Mouse (Mus musculus) heart, embryonic 14.5 days (tissue): ENCODE results near the gene Fbxo2. TPM values are rescaled to one million over a fixed set of nuclear protein-coding genes. Genes with fewer than 3 reads are reported as not detected.

Source experiments
- ATAC-seq: fragments of 200-750 bp; cut with Nextera tagmentation; 2 replicates; pipeline ENCODE4 v1.8.0; 2017; ENCODE audit warnings: low read depth, moderate TSS enrichment; ENCODE audit not compliant: insufficient number of reproducible peaks, insufficient read depth, low FRiP score
- H3K27ac ChIP-seq, 2 experiments: fragments of 200-500 bp in 1 of 2; fragments of 300-500 bp in 1 of 2; sonication (generic) in 1 of 2; replicated peaks in 1 of 2; 2 replicates each; pipeline ENCODE4 v1.5.1; 2012 to 2014; ENCODE audit warnings: low read depth in 2 of 2, low read length in 2 of 2, control low read depth in 1 of 2, mild to moderate bottlenecking in 1 of 2, mixed read lengths in 1 of 2; ENCODE audit not compliant: control insufficient read depth in 1 of 2, insufficient read depth in 1 of 2
- H3K27me3 ChIP-seq: fragments of 300-500 bp; sonication (generic); 2 replicates; pipeline ENCODE4 v1.6.1; 2014; ENCODE audit warnings: mild to moderate bottlenecking, low read length, control low read depth; ENCODE audit not compliant: control insufficient read depth, insufficient read depth
- H3K36me3 ChIP-seq: fragments of 300-500 bp; sonication (generic); 2 replicates; pipeline ENCODE4 v1.6.1; 2014; ENCODE audit warnings: mild to moderate bottlenecking, control low read depth, low read length, mixed read lengths; ENCODE audit not compliant: control insufficient read depth, insufficient read depth
- H3K4me1 ChIP-seq, 2 experiments: fragments of 200-500 bp in 1 of 2; fragments of 300-500 bp in 1 of 2; sonication (generic) in 1 of 2; 2 replicates each; pipeline ENCODE4 v1.6.1; 2012 to 2014; ENCODE audit warnings: low read length in 2 of 2, control low read depth in 1 of 2, mixed read lengths in 1 of 2; ENCODE audit not compliant: control insufficient read depth in 2 of 2, insufficient read depth in 2 of 2
- H3K4me2 ChIP-seq: fragments of 300-500 bp; sonication (generic); 2 replicates; pipeline ENCODE4 v1.6.1; 2014; ENCODE audit warnings: mild to moderate bottlenecking, low read length
- H3K4me3 ChIP-seq, 2 experiments: fragments of 200-500 bp in 1 of 2; fragments of 300-500 bp in 1 of 2; sonication (generic) in 1 of 2; 2 replicates each; pipeline ENCODE4 v1.5.1; 2012 to 2014; ENCODE audit warnings: low read length in 2 of 2, mild to moderate bottlenecking in 2 of 2, control low read depth in 1 of 2, low read depth in 1 of 2, moderate library complexity in 1 of 2; ENCODE audit not compliant: control insufficient read depth in 1 of 2, insufficient read depth in 1 of 2
- H3K9ac ChIP-seq: fragments of 300-500 bp; sonication (generic); 2 replicates; pipeline ENCODE4 v1.6.1; 2014; ENCODE audit warnings: mild to moderate bottlenecking, low read length
- H3K9me3 ChIP-seq: fragments of 300-500 bp; sonication (generic); 2 replicates; pipeline ENCODE4 v1.6.1; 2016; ENCODE audit warnings: low read length, control low read depth; ENCODE audit not compliant: control insufficient read depth
- whole genome bisulfite sequencing: fragments of 180-500 bp; shearing (Covaris S2); extraction: QIAGEN DNeasy Blood & Tissue Kit; methylation state at CpG from one replicate; pipeline ENCODE4 v1.1.7; 2014; 5-methylcytosine and 5-hydroxymethylcytosine counted together
- polyA plus RNA-seq: library from polyadenylated mRNA; unstranded; fragments of >200 nt; fragmentation: Nextera tagmentation; extraction: Ambion mirVana; gene quantifications from 2 replicates; pipeline ENCODE4 v1.2.1, GENCODE M21; 2014

Fbxo2 gene
- polyA plus RNA-seq, 1 experiment from 2014 or later, result not detected

GRCm38 (mm10) chr4:148194400-148194799 lies 34.0 kb downstream of the Fbxo2 start:
- Histone ChIP-seq H3K27ac (no peak overlapping the region), H3K9me3 (no peaks in the 10 kb centered on the region), H3K4me2 (no peak overlapping the region), H3K4me1 (no peaks in the 10 kb centered on the region), H3K9ac (no peak overlapping the region), H3K36me3 (no peaks in the 10 kb centered on the region), H3K4me3 (no peak overlapping the region), H3K27me3 (no peaks in the 10 kb centered on the region; the same call in 1 of the 2 replicates)
- no peak; the same call in 1 of the 2 replicates for ATAC-seq

DNA sequence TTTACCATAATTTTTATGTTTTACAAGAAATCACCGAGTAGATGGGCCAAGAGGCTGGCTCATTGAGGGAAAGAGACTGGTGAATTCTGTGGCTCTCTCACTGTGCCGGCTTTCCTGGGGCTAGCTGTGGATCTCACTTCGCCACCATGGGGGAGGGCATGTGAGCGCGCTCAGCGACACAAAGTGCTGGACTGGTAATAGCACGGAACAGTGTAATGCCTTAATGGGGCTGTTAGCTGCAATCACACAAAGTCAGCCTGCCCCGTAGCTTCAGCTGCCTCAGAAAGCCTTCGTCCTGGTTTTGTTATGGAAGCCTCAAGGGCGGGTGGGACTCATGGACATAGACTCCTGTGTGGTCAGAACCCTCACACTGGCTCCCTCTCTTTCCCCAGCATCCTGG lies 38.3 kb downstream of the Fbxo2 start:
- Histone ChIP-seq H3K4me3 (no peak overlapping the region), H3K9me3 (no peaks in the 10 kb centered on the region), H3K27me3 (no peaks in the 10 kb centered on the region; the same call in 1 of the 2 replicates), H3K9ac (no peak overlapping the region), H3K4me1 (no peaks in the 10 kb centered on the region), H3K27ac (no peak overlapping the region), H3K36me3 (no peaks in the 10 kb centered on the region), H3K4me2 (no peak overlapping the region)
- no peak for ATAC-seq
- 46% methylated on average over 10 of the region's 10 CpGs for WGBS

- Histone ChIP-seq H3K4me3 (no peak overlapping the region), H3K27me3 (no peaks in the 10 kb centered on the region; the same call in 1 of the 2 replicates), H3K9ac (no peak overlapping the region), H3K36me3 (no peaks in the 10 kb centered on the region), H3K4me1 (no peaks in the 10 kb centered on the region), H3K4me2 (no peak overlapping the region), H3K9me3 (no peaks in the 10 kb centered on the region), H3K27ac (no peak overlapping the region)
- ATAC-seq, result no peak
- 80% methylated on average over 2 of the region's 2 CpGs for WGBS
These were observed 43.1 kb downstream of the Fbxo2 start for GRCm38 (mm10) chr4:148203557-148203956.

DNA sequence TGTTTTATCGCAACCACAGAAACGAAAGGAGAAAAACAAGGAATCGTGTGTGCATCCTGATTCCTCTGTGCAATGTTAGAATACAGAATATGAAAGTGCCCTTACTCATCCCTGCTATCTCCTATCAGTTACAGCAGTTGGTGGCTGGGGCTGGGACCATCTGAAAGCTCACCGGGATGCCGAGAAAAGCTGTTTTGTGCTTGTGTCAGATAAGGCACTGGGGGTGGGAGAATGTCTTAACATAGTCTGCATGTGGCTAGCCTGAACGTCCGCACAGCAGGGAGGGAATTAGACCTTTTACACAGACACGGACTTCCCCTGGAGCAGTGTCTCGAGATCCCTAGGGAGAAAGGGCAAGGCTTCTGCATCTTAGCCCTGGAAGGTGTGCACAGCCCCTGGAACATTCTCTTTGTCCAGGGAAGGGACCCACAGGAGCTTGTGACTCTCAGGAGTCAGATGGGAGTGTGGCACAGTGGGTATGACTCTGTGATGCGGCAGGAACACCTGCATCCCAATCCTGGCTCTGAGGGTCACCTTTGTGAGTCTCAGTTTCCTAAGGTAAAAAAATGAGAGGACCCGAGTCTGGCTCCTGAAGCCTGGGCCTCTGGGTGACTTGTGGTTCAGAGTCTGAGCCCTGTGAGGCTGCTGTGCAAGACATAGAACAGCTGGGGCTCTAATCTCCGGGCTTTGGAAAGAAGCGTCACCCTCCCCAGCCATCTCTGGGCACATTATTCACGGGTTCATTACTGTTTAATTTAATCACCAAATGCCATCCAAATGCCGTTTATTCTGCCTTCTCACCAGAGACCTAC lies 43.8 kb downstream of the Fbxo2 start:
- 0 out of 2 replicates have a peak, but pooled peaks have one; percentile 47 for ATAC-seq
- Histone ChIP-seq H3K9ac (no peak overlapping the region), H3K36me3 (no peaks in the 10 kb centered on the region), H3K4me2 (no peak overlapping the region), H3K27me3 (no peaks in the 10 kb centered on the region; the same call in 1 of the 2 replicates), H3K27ac (no peak overlapping the region), H3K4me1 (no peaks in the 10 kb centered on the region), H3K9me3 (no peaks in the 10 kb centered on the region), H3K4me3 (no peak overlapping the region)
- 45% methylated on average over 15 of the region's 15 CpGs for WGBS

DNA sequence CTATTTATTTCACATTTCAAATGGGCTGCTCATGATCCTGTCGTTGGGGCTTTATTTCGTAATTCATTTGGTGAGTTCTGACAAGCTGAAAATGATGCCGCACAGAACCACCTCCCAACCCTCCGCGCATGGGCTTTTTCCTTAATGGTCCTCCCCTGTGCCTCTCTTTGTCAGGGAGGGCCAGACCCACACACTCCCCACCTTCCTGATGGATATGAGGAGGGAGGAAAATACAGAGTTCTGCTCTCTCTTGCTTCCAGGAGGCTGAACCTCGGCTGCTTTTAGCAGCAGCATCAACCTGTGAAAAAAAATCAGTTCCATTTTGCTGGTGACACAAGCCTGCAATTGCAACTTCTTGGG lies 44.4 kb downstream of the Fbxo2 start:
- Histone ChIP-seq H3K36me3 (no peaks in the 10 kb centered on the region), H3K9ac (no peak overlapping the region), H3K4me1 (no peaks in the 10 kb centered on the region), H3K4me3 (no peak overlapping the region), H3K9me3 (no peaks in the 10 kb centered on the region), H3K27ac (no peak overlapping the region), H3K27me3 (no peaks in the 10 kb centered on the region; the same call in 1 of the 2 replicates), H3K4me2 (no peak overlapping the region)
- 54% methylated on average over 6 of the region's 6 CpGs for WGBS
- no peak for ATAC-seq

GRCm38 (mm10) chr4:148214460-148215136 lies 54.2 kb downstream of the Fbxo2 start:
- H3K36me3 ChIP-seq, result no peaks in the 10 kb centered on the region
- H3K27me3 ChIP-seq, result peaks cover 35% of the 10 kb centered on the region
- no peak overlapping the region for H3K4me2 ChIP-seq
- H3K4me3 ChIP-seq, result no peak overlapping the region
- no peak overlapping the region for H3K9ac ChIP-seq
- ATAC-seq, result no peak
- H3K4me1 ChIP-seq, result no peaks in the 10 kb centered on the region
- no peaks in the 10 kb centered on the region for H3K9me3 ChIP-seq
- no peak overlapping the region for H3K27ac ChIP-seq
- 42% methylated on average over 5 of the region's 5 CpGs for WGBS

- peaks cover 42% of the 10 kb centered on the region for H3K27me3 ChIP-seq
- WGBS, result 52% methylated on average over 11 of the region's 11 CpGs
- no peak for ATAC-seq
These were observed 55.0 kb downstream of the Fbxo2 start for GRCm38 (mm10) chr4:148215264-148215900.

More at GRCm38 (mm10) chr4:148215264-148215900, 55.0 kb downstream of the Fbxo2 start:
- no peak overlapping the region for H3K4me2 ChIP-seq
- H3K36me3 ChIP-seq, result no peaks in the 10 kb centered on the region
- H3K4me3 ChIP-seq, result no peak overlapping the region
- H3K4me1 ChIP-seq, result no peaks in the 10 kb centered on the region
- H3K9me3 ChIP-seq, result no peaks in the 10 kb centered on the region
- H3K27ac ChIP-seq, result no peak overlapping the region
- no peak overlapping the region for H3K9ac ChIP-seq
